Mouse (Mus musculus): ENCODE data around the gene Rps23.
"Not testable (repeated sequence)": the region's sequence is repeated elsewhere in the genome, so short reads cannot be mapped to it uniquely, and the experiment has no call there.

Gene Rps23

GRCm38 (mm10) chr13:90922751-90923612, at the start of gene Rps23:
Gene Rps23 (plus strand): TSS chr13:90922958.
- DNase-seq (ENCODE audit: low read depth, low spot score) = peak; percentile 94

- no peak for DNase-seq (ENCODE audit: low read depth, low spot score)
Measured at GRCm38 (mm10) chr13:90881727-90882429, 40.9 kb upstream of the Rps23 start.

GRCm38 (mm10) chr13:90885856-90886532, 36.8 kb upstream of the Rps23 start:
- DNase-seq (ENCODE audit: low read depth, low spot score) = no peak

- DNase-seq (ENCODE audit: low read depth, low spot score) = peak; percentile 54
Measured at GRCm38 (mm10) chr13:90886568-90886983, 36.2 kb upstream of the Rps23 start.

GRCm38 (mm10) chr13:90890111-90890510, 32.6 kb upstream of the Rps23 start:
- DNase-seq (ENCODE audit: low read depth, low spot score) = no peak

- no peak for DNase-seq (ENCODE audit: low read depth, low spot score)
Measured at GRCm38 (mm10) chr13:90894819-90895218, 27.9 kb upstream of the Rps23 start.

GRCm38 (mm10) chr13:90896098-90896497, 26.7 kb upstream of the Rps23 start:
- DNase-seq (ENCODE audit: low read depth, low spot score) = no peak

GRCm38 (mm10) chr13:90896821-90897220, 25.9 kb upstream of the Rps23 start:
- DNase-seq (ENCODE audit: low read depth, low spot score) = no peak

- peak; percentile 59 for DNase-seq (ENCODE audit: low read depth, low spot score)
Measured at GRCm38 (mm10) chr13:90905176-90905575, 17.6 kb upstream of the Rps23 start, which contains the start of gene Atp6ap1l. Gene Atp6ap1l (minus strand): TSS chr13:90905355.

- no peak for DNase-seq (ENCODE audit: low read depth, low spot score)
Measured at GRCm38 (mm10) chr13:90907376-90907775, 15.4 kb upstream of the Rps23 start.

GRCm38 (mm10) chr13:90912760-90913674, 9.7 kb upstream of the Rps23 start:
- no peak for DNase-seq (ENCODE audit: low read depth, low spot score)

GRCm38 (mm10) chr13:90913675-90914192, 9.0 kb upstream of the Rps23 start:
- DNase-seq (ENCODE audit: low read depth, low spot score) = no peak

- no peak for DNase-seq (ENCODE audit: low read depth, low spot score)
Measured at GRCm38 (mm10) chr13:90914721-90915120, 8.0 kb upstream of the Rps23 start.

- peak; percentile 35 for DNase-seq (ENCODE audit: low read depth, low spot score)
Measured at GRCm38 (mm10) chr13:90923617-90924016, 859 bp downstream of the Rps23 start.

GRCm38 (mm10) chr13:90924072-90924471, 1.3 kb downstream of the Rps23 start:
- DNase-seq (ENCODE audit: low read depth, low spot score) = peak; percentile 39

GRCm38 (mm10) chr13:90925191-90925590, 2.4 kb downstream of the Rps23 start:
- no peak for DNase-seq (ENCODE audit: low read depth, low spot score)

GRCm38 (mm10) chr13:90926125-90926765, 3.5 kb downstream of the Rps23 start:
- peak; percentile 13 for DNase-seq (ENCODE audit: low read depth, low spot score)

GRCm38 (mm10) chr13:90926938-90927633, 4.3 kb downstream of the Rps23 start:
- peak; percentile 14 for DNase-seq (ENCODE audit: low read depth, low spot score)

- not testable (repeated sequence) for DNase-seq (ENCODE audit: low read depth, low spot score)
Measured at GRCm38 (mm10) chr13:90928266-90928665, 5.5 kb downstream of the Rps23 start.

GRCm38 (mm10) chr13:90929847-90930246, 7.1 kb downstream of the Rps23 start:
- peak; percentile 76 for DNase-seq (ENCODE audit: low read depth, low spot score)
